Mouse (Mus musculus) yolk sac, embryonic 10.5 days (tissue): ENCODE results near the gene Amotl2.
A peak's percentile ranks its signal among the peaks of the same experiment; 100 is the strongest.

Source experiments
- DNase-seq: peaks from one replicate; pipeline ENCODE4 v3.0.0-alpha.2; 2017; ENCODE audit warnings: low spot score

The Amotl2 gene

DNA sequence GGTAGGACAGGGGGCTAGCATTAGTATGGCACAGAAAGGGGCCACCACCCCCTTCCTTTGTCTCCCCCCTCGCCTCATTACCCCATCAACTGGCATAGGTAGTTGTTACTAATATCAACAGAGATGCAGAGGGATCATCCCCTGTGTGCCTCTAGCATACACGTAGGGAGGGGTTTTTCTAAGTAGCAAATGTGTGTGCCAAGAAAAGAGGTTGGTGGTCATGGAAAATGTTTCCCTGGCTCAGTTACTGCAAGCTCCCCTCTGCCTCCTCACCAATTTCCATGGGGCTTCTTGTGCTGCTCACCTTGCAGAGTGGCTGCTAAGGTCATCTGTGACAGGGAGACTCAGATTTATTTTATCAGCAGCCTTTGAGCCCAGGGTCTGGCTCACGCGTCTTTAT, 2.6 kb downstream of the Amotl2 start:
- no peak for DNase-seq

DNA sequence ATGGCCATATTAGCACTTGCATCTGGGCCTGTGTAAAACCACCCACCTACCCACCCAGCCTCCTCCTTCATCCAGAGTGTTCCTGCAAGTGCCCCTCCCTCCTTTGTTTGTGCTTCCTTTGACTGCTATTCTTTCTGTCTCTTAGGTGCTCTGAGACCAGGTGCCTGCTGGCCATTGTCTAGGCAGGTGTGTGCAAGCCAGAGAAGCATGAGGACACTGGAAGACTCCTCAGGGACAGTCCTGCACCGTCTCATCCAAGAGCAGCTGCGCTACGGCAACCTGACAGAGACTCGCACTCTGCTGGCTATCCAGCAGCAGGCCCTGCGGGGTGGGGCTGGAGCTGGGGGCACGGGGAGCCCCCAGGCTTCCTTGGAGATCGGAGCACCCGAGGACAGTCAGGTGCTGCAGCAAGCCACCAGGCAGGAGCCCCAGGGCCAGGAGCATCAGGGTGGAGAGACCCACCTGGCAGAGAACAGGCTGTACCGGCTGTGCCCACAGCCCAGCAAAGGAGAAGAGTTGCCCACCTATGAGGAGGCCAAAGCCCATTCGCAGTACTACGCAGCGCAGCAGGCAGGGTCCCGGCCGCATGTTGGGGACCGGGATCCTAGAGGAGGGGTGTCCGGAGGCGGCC, 3.6 kb downstream of the Amotl2 start:
- no peak for DNase-seq

- no peak for DNase-seq
Observed at GRCm38 (mm10) chr9:102720567-102721167, 4.2 kb downstream of the Amotl2 start.

DNA sequence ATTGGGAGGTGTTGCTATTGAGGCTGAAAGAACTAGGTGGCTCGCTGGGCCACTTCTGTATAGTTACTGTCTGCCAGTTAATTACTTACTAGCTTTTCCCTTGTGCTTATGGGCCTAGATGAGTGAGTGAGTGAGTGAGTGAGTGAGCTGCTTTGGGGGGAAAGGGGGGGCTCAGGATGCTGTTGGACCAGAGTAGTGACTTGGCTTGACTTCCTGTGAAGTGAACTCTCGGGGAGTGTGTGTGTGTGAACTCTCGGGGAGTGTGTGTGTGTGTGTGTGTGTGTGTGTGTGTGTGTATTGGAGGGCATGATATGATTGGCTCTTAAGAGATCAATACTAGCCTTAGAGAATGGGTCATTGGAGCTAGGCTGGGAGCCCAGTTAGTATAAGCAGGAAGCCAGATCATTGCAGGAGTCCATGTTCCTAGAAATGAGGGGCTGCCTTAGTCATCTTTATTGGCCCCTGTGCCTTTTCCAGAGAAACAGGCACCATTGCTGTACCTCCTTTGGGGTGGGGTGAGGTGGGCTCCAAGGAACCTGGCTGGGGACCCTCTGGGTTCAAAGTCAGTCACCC, 5.0 kb downstream of the Amotl2 start:
- DNase-seq: no peak

DNA sequence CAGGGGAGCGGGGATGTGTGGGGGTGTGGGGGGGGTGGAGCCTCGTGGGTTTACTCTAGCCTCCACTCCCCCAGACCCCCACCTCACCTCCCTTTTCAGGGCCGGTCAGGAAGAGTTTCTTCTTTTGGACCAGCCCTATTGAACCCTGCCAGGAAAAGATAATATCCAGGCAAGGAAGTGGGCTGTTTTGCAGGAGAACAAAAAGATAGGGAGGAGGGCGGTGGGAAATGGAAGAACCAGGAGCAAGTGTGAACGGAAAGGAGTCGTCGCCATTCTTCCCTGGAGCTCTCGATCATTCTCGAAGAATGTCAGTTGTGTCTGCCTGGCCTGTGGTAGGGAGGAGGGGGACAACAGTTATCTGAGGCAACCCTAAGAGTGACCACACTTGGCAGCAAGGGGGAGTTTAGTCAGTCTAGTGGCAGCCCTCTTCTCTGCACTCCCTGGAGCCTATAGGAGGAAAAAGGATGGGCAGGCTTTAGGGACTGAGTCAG, 5.6 kb downstream of the Amotl2 start:
- DNase-seq: no peak

GRCm38 (mm10) chr9:102722750-102723149, 6.3 kb downstream of the Amotl2 start:
- DNase-seq: no peak

DNA sequence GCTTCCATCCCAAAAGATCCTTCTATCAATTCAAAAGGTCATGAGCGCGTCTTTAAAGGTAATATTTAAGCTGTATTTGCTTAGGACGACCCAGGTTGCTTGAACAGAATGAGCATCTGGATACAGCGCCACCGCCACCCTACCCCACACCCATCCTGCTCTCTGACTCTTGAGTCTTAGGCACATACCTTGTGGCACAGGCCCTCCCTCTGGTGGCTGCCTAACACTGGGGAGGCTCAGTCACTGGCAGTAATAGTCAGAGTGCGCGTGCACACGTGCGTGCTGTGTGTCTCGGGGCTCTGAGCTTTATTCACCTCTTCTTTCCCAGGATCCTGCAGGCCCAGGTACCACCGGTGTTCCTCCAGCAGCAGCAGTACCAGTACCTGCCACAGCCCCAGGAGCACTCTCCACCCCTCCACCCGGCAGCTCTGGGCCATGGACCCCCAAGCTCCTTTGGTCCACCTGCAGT, 6.8 kb downstream of the Amotl2 start:
- no peak for DNase-seq

DNA sequence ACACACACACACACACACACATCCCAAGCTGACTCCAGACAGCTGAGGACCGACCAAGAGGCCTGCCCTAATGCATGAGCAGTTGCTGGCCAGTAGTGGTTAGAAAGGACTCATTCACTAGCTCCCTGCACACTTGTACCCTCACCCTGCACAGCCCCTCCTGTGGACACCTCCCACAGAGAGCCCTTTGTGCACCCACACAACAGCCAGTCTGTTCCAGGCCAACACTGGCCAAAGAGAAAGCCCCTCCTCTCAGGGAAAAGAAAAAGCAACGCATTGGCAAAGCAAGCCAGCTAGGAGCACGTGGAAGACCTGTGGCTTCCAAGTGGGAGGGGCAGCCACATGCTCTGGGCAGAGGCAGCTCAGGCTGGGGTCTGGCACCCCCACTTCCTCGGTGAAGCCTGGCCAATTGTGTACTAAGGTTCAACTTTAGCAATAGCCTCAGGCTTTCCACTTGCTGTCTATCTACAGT, 7.6 kb downstream of the Amotl2 start:
- no peak for DNase-seq

GRCm38 (mm10) chr9:102724942-102725341, 8.5 kb downstream of the Amotl2 start:
- DNase-seq: no peak

- DNase-seq: peak; percentile 97
Observed at GRCm38 (mm10) chr9:102725958-102726654, 9.6 kb downstream of the Amotl2 start.

GRCm38 (mm10) chr9:102726811-102727210, 10.3 kb downstream of the Amotl2 start:
- DNase-seq: no peak

- DNase-seq: peak; percentile 50
Observed at GRCm38 (mm10) chr9:102727662-102728468, 11.4 kb downstream of the Amotl2 start.

DNA sequence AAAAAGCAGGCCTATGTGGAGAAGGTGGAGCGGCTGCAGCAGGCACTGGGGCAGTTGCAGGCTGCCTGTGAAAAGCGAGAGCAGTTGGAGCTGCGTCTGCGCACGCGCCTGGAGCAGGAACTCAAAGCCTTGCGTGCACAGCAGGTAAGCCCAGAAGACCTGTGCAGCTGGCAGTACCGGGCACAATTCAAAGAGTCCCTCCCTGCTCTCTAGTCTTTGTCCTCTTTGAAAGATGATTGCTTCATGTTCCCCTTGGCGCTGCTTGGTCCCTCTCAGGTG, 11.9 kb downstream of the Amotl2 start:
- DNase-seq: no peak

DNA sequence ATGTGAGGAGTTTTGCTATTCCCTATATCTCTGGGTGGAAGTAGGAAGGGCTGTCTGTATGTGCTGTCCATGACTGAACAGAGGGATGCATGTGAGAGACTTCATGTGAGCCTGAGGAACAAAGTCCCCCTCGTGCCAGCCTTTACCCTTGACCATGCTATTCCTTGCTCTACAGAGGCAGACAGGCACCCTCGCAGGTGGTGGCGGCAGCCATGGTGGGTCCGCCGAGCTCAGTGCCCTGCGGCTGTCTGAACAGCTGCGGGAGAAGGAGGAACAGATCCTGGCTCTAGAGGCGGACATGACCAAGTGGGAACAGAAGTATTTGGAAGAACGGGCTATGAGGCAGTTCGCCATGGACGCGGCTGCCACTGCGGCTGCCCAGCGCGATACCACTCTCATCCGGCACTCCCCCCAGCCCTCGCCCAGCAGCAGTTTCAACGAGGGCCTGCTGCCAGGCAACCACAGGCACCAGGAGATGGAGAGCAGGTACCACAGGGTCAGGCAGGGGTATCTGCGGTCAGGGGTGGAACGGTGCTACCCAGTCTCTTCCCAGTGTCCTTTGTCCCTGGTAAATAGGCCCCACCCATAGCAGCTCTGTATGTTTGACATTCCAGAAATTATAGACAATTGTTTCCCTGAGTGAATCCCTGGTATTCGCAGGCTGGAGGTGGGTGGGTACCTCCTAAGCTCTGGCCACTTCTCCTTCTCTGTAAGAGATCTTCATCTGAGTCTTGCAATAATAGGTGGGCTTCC, 12.8 kb downstream of the Amotl2 start:
- DNase-seq: no peak

DNA sequence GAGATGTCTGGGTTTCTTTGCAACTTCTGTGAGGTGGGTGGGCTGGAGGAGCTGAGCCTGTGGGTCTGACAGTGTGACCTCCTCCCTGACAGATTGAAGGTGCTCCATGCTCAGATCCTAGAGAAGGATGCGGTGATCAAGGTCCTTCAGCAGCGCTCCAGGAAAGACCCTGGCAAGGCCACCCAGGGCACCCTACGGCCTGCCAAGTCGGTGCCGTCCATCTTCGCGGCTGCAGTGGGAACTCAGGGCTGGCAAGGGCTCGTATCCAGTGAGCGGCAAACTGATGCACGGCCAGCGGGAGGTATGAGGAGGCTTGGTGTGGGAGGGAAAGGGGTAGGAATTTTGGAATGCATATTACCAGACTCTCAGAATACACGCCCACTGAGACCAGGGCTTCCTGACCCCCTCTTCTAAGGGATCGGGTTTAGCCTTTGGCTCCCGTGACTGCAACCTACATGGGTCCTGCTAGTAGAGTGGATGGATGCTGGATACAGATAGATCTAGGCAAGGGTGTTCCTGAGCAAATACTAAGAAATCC, 13.5 kb downstream of the Amotl2 start:
- DNase-seq: no peak

GRCm38 (mm10) chr9:102731044-102731471, 14.6 kb downstream of the Amotl2 start:
- DNase-seq: no peak

DNA sequence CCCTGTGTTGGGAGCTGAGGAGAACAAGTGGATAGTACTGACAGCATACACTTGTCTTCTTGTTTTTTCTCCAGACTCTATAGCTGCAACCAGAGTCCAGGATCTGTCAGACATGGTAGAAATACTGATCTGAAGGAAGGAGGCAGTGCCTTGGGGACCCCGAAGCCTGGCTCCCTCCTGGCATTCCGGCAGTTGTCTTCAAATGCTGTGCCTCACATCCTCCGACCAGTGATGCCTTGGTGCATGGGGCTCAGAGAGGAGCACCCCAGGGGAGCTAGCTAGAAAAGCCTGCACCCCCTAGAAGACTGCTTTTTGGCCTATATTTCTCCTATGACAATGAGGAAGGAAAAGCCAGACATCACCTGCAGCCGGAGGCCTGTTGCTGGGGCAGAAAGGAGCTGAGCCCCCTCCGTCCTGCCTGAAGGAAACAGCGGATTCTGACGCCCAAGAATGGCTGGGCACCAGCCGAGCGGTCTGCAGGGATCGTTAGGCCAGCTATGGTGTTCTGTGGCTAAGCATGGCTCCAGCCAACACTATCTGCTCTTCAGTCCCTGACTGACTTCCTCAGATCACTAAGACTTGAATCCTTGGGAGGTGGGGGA, 15.2 kb downstream of the Amotl2 start:
- no peak for DNase-seq

GRCm38 (mm10) chr9:102732326-102732865, 15.9 kb downstream of the Amotl2 start:
- DNase-seq: no peak

GRCm38 (mm10) chr9:102733459-102733858, 17.0 kb downstream of the Amotl2 start:
- DNase-seq: no peak

- DNase-seq: no peak
Observed at GRCm38 (mm10) chr9:102733999-102734738, 17.7 kb downstream of the Amotl2 start.
